Mouse (Mus musculus) gonadal fat pad, adult 2 months (tissue): Measurements from ENCODE around the gene Cldn16. TPM values are rescaled to one million over a fixed set of nuclear protein-coding genes. Genes with fewer than 3 reads are reported as not detected.
"Not testable (repeated sequence)": the region's sequence is repeated elsewhere in the genome, so short reads cannot be mapped to it uniquely, and the experiment has no call there.

Source experiments
- DNase-seq: peaks from one replicate; pipeline ENCODE4 v3.0.0-alpha.2; 2012; ENCODE audit warnings: low read depth
- polyA plus RNA-seq: library from polyadenylated mRNA; depleted of rRNA; stranded (reverse); fragments of >200 nt; gene quantifications from 2 replicates; pipeline ENCODE4 v1.2.3, GENCODE M21; 2012; rRNA removed

Cldn16 gene
- 0.43 and 0.79 TPM in 2 replicates for polyA plus RNA-seq

DNA sequence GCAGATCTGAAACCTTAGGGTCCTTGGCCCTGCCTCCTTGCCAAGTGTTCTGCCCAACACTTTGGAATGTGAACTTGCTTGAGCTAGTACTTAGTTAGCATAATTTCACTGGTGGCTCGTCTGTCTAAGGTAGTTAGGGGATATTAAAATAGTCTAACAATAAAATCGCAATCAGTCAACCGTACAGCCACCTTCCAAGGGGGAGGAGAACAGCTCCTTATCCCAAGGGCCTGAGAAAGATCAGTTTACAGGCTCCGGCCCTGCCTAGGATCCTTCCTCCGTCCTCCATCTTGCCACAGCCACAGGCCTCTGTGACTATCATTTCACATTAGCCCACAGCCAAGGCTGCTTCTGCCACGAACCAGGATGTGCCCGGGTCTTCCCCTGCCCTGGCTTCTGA lies at the start of gene Cldn16:
Gene Cldn16 (plus strand): TSS at position 301 of the 400 bp plus-strand sequence.
- DNase-seq = no peak

- DNase-seq = no peak
Observed at GRCm38 (mm10) chr16:26418616-26419015, 44.3 kb upstream of the Cldn16 start.

DNA sequence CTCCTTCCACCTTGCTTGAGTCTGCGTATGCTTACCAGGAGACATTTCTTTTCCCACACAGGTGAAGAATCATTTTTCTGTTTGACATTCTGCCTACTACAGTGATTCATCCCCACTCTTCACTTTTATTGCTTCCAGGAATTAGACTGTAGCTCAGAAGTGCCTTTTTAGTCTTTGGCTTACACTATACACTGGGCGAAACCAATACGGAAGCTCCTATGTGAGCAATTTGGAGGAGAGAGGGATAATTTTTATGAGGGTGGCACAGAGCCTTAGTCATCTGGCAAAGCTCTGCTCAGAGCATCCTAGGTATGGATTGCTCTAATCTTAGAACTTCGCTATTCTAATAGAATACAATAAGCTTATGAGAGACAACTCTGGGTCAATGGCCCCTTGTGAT lies 40.9 kb upstream of the Cldn16 start:
- DNase-seq = no peak

GRCm38 (mm10) chr16:26430246-26430645 lies 32.7 kb upstream of the Cldn16 start:
- DNase-seq = no peak

DNA sequence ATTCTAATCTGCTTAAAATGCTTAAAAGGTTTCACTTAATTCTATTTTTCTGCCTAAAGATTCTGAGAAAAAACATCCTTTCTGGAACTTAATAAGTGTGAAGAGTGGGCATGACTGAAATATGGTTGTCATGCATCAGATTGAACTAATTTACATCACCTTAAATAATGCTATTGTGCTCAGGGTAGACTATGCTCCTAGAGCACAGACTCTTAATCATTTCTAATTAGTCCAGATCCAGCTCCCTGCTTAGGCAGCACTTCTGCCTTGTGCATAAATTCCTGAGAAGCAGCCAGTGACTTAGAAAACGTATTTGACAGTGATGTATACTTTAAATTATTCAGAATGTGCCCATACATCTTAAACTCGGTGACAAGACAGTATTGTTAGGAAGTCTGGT lies 29.4 kb upstream of the Cldn16 start:
- no peak for DNase-seq

DNA sequence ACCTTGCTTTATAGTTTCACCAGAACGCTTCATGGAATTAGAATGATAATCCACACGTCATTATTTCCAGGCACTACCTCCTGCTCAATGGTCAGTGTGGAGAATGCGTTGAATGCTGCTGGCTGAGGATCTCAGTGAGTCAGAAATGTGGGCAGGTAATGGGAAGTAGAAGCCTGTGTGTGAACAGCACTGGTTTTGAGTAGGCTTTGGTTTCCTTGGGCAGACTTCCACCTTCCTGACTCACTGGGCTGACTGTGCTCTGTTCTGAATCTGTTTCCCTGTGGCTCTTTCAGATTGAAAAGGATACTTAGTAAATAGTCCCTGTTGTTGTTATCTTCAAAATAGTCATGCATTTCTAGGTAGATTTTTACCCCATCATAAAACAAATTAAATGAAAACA lies 22.9 kb upstream of the Cldn16 start:
- DNase-seq = peak; percentile 33

GRCm38 (mm10) chr16:26441156-26441555 lies 21.8 kb upstream of the Cldn16 start:
- peak; percentile 85 for DNase-seq

DNA sequence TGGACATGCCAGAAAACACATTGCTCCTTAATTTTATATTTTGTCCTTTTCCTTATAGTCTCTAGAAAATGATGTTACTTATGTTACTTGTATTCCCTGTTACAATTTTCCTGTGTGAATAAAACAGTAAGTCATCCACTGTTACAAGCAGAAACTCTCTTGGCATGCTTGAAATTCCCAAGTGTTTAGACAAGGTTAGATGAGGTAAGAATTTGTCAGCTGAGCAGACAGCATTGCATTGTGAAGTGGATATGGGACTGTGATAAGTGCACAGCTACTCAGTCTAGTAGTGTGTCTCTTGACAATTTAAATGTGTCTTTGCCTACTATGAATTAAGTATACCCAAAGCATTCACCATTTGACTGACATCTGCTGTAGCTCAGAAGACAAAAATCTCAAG lies 18.1 kb upstream of the Cldn16 start:
- no peak for DNase-seq

GRCm38 (mm10) chr16:26447594-26447993 lies 15.3 kb upstream of the Cldn16 start:
- peak; percentile 79 for DNase-seq

GRCm38 (mm10) chr16:26454163-26454562 lies 8.8 kb upstream of the Cldn16 start:
- no peak for DNase-seq

DNA sequence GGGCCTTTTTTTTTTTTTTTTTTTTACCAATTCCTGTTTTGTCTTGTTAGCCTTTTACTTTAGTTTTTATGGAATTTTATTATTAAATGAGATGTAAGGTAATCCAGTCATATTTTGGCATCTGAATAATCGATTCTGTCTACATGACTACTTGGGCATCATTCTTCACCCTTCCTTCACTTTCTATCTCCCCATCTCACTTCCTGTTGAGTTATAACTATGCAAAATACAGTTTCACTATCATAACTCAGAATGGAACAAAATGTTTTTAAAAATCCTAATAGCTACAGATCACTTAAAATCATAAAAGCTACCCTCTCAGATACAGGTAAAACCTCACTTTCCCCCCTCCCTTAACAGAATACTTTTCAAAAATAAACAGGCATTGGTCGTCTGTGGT lies 6.8 kb upstream of the Cldn16 start:
- no peak for DNase-seq

GRCm38 (mm10) chr16:26466535-26466934 lies 3.6 kb downstream of the Cldn16 start:
- DNase-seq = no peak

DNA sequence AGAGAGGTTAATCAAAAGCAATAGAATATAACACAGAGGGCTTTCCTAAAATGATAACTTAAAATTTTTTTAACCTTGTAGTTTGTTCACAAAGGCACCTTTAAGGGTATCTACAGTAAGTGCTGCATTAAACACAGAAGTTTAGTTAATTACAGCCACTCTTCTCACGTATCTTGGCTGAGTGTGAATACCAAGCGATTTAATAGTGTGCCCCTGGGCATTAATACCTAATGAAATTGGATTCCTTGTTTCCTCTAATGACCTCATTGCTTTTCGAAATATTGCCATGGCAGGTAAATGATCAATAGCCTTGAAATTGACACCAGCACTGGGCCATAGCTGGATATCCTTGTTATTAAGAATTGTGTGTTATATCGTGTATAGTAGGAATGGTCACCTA lies 8.3 kb downstream of the Cldn16 start:
- DNase-seq = no peak

DNA sequence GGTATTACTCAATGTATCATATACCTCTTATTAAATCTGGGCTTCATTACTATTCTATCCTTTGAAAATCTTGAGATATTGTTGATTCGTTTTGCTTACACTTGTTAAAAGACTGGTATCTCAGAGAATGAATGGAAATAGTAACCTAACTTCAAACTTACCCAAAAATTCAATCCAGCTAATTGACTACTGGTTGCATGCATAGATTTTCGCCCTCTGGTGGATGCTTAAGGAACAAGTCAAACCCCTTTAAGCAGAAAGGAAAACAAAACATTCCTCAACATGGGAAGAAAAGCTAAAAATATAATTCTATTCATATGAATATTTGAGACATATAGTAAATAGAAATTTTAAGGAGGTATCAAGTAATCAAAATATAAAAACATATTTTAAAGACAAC lies 32.8 kb downstream of the Cldn16 start:
- DNase-seq = no peak

- DNase-seq = not testable (repeated sequence)
Observed at GRCm38 (mm10) chr16:26499705-26500104, 36.8 kb downstream of the Cldn16 start.

DNA sequence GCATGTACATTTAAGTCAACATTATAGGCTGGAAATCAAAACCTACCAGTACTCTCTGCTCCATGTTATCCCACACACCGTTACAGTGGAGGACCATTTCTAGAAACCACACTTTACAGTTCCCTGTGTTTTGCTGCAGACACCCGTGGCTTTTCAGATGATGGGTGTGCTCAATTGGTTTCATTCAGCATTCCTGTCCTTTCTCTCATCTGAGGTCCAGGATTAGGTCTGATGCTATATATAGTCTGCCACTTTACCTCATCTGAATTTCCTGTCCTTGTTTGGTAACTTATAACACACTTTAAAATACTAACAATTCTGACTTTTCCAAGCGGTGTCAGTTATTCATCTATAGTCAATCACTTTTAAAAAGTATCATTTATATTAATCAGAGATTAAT lies 37.8 kb downstream of the Cldn16 start:
- no peak for DNase-seq

- DNase-seq = no peak
Observed at GRCm38 (mm10) chr16:26504961-26505360, 42.0 kb downstream of the Cldn16 start.

- DNase-seq = no peak
Observed at GRCm38 (mm10) chr16:26519596-26519995, 56.7 kb downstream of the Cldn16 start.

GRCm38 (mm10) chr16:26525832-26526231 lies 62.9 kb downstream of the Cldn16 start:
- DNase-seq = no peak

GRCm38 (mm10) chr16:26526669-26527068 lies 63.7 kb downstream of the Cldn16 start, which contains the start of gene Tmem207:
Gene Tmem207 (minus strand): TSS chr16:26526769.
- no peak for DNase-seq

DNA sequence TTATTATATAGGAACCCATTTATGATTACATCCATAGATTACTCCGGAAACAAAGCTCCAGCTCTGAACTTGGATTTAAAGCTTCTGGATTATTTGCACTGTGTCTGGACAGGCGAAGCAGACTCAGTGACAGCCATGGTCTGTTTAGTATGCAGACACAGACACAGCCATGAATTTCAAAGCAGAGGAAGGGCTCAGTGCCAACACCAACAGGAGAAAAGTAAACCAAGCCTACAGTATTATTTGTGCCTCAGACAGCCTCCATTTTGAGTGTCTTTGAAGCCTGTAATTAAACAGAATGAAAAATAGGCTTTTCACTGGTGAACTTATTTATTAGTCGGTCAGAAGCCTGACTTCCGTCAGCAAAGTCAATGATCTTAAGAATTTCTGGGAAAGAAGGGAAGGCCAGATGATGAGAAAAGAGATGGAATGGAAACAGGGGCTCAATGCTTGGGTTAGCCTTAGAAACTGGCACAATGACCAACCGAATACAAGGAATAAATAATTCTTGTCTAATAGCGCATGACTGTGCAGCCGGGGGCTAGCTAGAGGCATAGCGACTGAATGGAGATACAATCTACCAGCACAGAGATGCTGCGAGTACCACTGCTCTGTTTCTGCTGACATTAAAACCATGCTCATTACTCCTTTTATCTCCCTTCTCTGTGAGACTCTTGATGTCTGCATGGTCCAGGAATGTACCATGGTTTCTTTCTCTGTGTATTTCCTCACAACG lies 65.2 kb downstream of the Cldn16 start:
- DNase-seq = no peak

DNA sequence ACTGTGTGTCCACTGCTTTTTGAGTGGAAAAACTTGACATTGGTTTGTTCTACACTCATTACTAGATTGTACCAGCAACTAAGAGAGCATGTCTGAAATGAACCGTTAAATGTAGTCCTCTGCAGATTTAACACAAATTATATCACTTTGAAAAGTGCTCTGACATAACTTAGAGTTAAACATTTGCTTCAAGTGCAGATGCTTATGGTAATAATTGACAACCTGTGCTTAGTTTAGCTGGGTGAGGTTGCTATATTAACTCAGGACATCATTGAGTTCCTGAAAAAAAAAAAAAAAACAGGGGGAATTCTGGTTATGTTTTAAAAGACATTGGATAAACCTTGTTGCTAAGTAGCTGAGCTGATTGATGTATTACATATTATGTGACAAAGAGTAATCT lies 67.5 kb downstream of the Cldn16 start:
- DNase-seq = no peak

DNA sequence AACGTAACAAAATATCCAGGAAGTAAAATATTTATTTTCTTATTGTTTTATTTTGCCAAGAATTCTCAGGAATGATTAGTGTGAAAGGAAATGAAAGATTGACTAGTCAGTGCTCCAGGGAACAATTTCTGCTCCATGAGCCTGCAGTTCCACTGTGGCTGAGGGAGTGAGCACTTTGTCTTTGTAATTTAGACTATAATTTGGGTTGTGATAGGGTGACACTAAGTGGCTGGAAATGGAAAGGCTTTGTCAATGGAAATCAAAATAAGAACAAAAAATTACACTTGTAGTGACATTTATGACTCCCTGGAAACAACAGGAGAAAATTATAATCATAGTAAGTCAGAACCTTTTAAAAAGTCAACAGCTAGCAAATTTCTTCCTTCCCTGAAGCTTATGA lies 69.4 kb downstream of the Cldn16 start:
- no peak for DNase-seq
